Mouse (Mus musculus) testis, adult 2 months (tissue): ENCODE results near the gene AI661453. TPM values are rescaled to one million over a fixed set of nuclear protein-coding genes. Genes with fewer than 3 reads are reported as not detected.

Experiments used
- H3K27ac ChIP-seq: fragments of 200-500 bp; 2 replicates; pipeline ENCODE4 v1.5.1; 2012; ENCODE audit warnings: low read depth, low read length; ENCODE audit not compliant: control insufficient read depth, insufficient read depth
- H3K27me3 ChIP-seq: fragments of 200-500 bp; 2 replicates; pipeline ENCODE4 v1.6.1; 2012; ENCODE audit warnings: mild to moderate bottlenecking, low read length, moderate library complexity; ENCODE audit not compliant: control insufficient read depth, insufficient read depth
- H3K36me3 ChIP-seq: fragments of 200-500 bp; 2 replicates; pipeline ENCODE4 v1.6.1; 2012; ENCODE audit warnings: mild to moderate bottlenecking, low read length; ENCODE audit not compliant: control insufficient read depth, insufficient read depth
- H3K4me1 ChIP-seq: fragments of 200-500 bp; 2 replicates; pipeline ENCODE4 v1.6.1; 2012; ENCODE audit warnings: low read length; ENCODE audit not compliant: control insufficient read depth, insufficient read depth
- H3K4me3 ChIP-seq: fragments of 200-500 bp; 2 replicates; pipeline ENCODE4 v1.5.1; 2012; ENCODE audit warnings: low read depth, mild to moderate bottlenecking, low read length, moderate library complexity, mixed read lengths; ENCODE audit not compliant: control insufficient read depth
- CTCF ChIP-seq: fragments of 200-500 bp; IDR thresholded peaks from 2 replicates; pipeline ENCODE4 v1.5.1; 2012; ENCODE audit warnings: low read depth, mild to moderate bottlenecking, inconsistent platforms, low read length, moderate library complexity; ENCODE audit not compliant: control insufficient read depth, insufficient read depth, insufficient replicate concordance
- POLR2A ChIP-seq: fragments of 200-500 bp; IDR thresholded peaks from 2 replicates; pipeline ENCODE4 v1.6.1; 2012; ENCODE audit warnings: low read depth, mild to moderate bottlenecking, inconsistent platforms, low read length, moderate library complexity; ENCODE audit not compliant: control insufficient read depth
- polyA plus RNA-seq: library from polyadenylated mRNA; depleted of rRNA; stranded (reverse); fragments of >200 nt; gene quantifications from 2 replicates; pipeline ENCODE4 v1.2.3, GENCODE M21; 2012; rRNA removed

The AI661453 gene
- polyA plus RNA-seq: 0.53 and 0.81 TPM in 2 replicates

DNA sequence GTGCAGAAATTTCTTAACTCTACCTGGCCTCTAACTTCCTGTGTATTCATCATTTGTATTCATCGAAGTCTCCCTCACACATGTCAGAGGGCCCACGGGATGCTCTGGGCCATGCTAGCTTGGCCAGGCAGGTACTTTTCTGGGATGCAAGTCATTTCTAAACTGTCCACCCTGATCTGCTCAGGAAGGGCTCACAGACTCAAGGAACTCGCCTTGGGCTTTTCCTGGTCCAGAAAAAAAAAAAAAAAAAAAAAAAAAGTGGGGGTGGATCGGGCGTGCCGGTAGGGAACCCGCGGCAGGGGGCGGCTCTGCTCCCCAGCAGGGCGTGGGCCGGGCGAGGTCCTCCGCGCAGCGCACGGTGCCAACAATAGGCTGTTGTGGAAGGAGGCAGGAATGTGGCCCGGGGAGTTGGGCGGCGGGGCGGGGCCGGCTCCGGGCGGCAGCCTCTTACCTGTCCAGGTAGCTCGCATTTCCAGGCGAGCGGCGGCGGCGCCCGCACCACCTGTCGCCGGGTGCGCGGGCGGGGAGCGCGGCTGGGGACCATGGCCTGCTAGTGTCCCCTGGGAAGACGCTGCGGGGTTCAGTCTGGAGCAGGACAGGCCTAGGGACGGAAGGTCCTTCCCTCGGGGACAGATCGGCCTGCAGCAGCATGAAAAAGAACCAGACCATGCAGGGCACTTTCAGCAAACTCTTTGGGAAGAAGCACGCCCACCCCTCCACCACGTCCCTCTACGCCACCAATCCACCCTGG is at the start of gene AI661453:
TSS of gene AI661453 (plus strand) at position 460 of the 751 bp plus-strand sequence.
- Histone ChIP-seq H3K4me3 (peak within 1 kb of the TSS; percentile 67), H3K4me1 (peaks cover 3% of the 10 kb centered on the region; the same call in 1 of the 2 replicates), H3K27me3 (no peaks in the 10 kb centered on the region), H3K27ac (no peak within 1 kb of the TSS), H3K36me3 (no peaks in the 10 kb centered on the region)
- TF ChIP-seq POLR2A (no peak), CTCF (no peak)

DNA sequence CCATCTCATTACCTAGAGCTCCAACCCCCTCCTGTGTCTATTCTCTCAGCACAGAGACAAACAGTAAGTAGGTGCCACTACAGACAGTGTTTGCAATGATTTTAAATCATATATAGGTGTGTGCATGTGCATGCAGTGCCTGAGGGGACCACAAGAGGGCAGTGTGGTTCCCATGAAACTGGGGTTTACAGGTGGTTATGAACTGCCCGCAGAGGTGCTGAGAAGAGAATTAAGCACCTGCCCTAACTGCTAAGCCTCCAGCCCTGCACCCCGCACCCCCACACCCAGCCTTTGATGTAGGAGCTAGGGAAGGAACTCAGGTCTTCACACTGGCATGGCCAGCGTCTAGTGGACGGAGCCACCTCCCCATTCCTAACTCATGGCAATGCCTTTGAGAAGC is 49.8 kb upstream of the AI661453 start:
- H3K36me3 ChIP-seq: no peaks in the 10 kb centered on the region
- H3K27ac ChIP-seq: no peak overlapping the region
- H3K4me1 ChIP-seq: peaks cover 3% of the 10 kb centered on the region
- H3K27me3 ChIP-seq: no peaks in the 10 kb centered on the region
- H3K4me3 ChIP-seq: no peak overlapping the region
- TF ChIP-seq POLR2A (no peak), CTCF (peak; percentile 82; the same call in 1 of the 2 replicates)

DNA sequence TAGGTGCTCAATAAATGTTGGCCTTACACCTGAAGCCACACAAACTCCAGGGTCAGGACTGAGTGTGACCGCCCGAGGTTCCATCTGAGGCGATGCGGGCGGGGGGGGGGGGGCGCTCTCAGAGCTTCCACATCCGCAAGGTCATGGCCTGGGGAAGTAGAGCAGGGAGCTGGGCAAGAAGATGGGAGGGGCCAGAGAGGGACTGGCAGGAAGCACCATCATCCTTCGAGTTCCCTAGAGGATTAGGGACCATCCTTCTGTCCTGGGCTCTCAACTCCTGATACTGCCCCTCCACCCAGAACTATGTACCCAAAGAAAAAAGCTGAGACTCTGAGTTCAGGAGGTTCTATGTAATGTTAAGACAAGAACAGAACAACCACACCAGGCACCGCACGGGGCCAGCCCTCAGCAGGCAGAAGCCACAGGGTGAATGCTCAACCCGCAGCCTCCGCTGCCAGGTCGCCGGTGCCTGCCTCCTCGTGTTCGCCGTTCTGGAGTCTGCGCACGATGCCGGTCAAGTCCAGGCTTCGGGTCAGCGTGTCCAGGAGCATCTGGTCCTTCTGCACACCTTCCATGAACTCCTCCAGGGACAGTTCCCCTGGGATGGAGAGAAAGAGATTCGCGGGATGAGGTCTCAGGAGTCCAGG is 42.1 kb upstream of the AI661453 start:
- Histone ChIP-seq H3K36me3 (no peaks in the 10 kb centered on the region), H3K27ac (no peak overlapping the region), H3K4me1 (peaks cover 23% of the 10 kb centered on the region), H3K27me3 (no peaks in the 10 kb centered on the region; the same call in 1 of the 2 replicates), H3K4me3 (peak overlapping the region; percentile 47)
- TF ChIP-seq CTCF (no peak), POLR2A (no peak)

DNA sequence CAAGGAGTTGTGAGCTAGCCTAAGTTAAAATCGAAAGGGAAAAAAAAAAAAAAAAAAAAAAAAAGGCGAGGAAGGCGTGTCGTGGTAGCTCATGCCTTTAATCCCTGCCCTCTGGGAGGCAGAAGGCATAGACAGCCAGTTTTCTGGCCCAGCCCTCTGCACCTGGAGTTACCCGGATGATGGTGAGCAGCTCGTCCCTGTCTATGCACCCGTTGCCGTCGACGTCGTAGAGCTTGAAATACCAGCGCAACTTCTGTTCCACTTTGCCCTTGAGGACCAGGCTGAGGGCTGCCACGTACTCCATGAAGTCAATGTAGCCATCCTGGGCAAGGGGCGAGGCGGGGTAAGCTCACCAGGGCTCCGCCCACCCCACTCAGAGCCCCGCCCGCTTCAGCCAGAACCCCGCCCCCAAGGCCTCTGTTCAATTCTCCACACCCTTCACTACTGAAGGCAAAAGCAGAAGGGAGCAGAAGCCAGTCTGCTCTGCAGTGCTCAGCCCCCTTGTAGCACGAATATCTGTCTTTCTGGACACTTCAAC is 41.0 kb upstream of the AI661453 start:
- no peaks in the 10 kb centered on the region; the same call in 1 of the 2 replicates for H3K27me3 ChIP-seq
- TF ChIP-seq CTCF (no peak), POLR2A (no peak)
- H3K36me3 ChIP-seq: no peaks in the 10 kb centered on the region
- peaks cover 23% of the 10 kb centered on the region for H3K4me1 ChIP-seq
- peak overlapping the region; percentile 65 for H3K4me3 ChIP-seq
- H3K27ac ChIP-seq: no peak overlapping the region

DNA sequence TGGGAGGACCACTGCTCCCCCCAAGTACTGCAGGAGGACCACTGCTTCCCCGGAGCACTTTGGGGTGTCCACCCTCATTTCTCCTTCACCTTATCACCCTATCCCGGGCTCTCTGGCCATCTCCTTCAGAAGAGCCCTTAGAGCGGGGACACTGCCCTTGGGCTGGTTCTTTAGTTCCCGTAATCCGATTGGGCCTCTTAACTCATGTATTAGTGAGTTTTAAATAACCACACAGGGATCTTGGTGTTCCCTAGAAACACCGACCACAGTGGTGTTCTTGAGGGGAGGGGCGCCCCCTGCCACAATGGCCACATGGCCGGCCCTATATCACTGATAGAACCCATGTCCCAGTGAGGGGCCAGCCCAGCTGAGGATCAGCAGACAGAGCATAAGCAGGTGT is 37.3 kb upstream of the AI661453 start:
- no peaks in the 10 kb centered on the region; the same call in 1 of the 2 replicates for H3K27me3 ChIP-seq
- H3K4me3 ChIP-seq: no peak overlapping the region
- no peaks in the 10 kb centered on the region for H3K36me3 ChIP-seq
- TF ChIP-seq CTCF (no peak), POLR2A (no peak)
- H3K27ac ChIP-seq: no peak overlapping the region
- peaks cover 15% of the 10 kb centered on the region for H3K4me1 ChIP-seq

DNA sequence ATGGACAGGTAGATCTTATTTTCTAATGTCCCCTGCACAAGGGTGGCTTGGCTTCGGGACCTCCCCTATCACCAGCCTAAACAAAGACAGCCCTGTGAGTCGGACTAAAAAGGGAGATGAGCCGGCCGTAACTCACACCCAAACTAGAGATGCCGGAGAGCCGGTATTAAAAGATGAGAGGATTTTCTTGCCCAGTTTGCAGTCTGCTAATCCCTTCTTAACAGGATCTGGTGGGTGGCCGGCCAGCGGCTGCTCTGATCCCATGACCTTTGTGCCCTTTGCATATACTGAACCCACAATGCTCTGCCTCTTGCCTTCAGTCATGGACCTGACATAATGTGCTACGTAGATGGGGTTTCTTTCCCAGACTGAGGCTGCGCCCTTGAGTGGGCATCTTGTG is 36.0 kb upstream of the AI661453 start, which contains the start of gene Guca1a:
TSS of gene Guca1a (minus strand) at position 134 of the 400 bp plus-strand sequence.
- Histone ChIP-seq H3K4me1 (peaks cover 3% of the 10 kb centered on the region), H3K4me3 (no peak within 1 kb of the TSS), H3K36me3 (no peaks in the 10 kb centered on the region), H3K27ac (no peak within 1 kb of the TSS), H3K27me3 (no peaks in the 10 kb centered on the region)
- no peak for TF ChIP-seq POLR2A
- TF ChIP-seq CTCF: no peak

DNA sequence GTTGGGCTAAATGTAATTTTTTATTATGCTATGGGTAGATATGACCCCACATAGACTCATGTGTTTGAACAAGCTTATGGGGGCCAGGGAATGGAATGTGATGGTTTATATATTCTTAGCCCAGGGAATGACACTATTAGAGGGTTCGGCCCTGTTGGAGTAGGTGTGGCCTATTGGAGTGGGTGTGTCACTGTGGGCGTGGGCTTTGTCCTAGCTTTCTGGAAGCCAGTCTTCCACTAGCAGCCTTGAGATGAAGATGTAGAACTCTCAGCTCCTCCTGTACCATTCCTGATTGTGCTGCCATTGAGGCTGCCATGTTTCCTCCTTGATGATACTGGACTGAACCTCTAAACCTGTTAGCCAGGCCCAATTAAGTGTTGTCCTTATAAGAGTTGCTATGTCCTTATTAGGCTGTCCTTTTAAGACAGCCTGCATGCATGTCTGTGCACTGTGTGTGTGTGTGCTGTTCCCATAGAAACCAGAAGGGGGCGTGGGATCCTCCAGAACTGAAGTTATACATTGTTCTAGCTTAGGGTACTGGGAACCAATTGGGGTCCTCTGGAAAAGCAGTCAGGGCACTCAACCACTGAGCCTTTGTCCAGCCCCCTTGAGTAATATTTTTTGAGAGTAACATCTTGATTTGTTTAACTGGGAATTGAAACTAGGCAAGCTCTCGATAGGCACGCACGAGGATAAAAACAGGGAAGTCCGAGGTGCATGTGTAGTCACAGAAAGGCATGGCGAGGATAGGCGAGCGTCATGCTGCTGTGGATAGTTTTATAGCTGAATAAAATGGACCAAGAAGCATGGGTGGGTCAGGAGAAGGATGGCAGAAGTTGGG is 28.5 kb upstream of the AI661453 start:
- no peak overlapping the region for H3K27ac ChIP-seq
- no peak overlapping the region for H3K4me3 ChIP-seq
- H3K27me3 ChIP-seq: no peaks in the 10 kb centered on the region; the same call in 1 of the 2 replicates
- H3K36me3 ChIP-seq: no peaks in the 10 kb centered on the region
- no peak for TF ChIP-seq POLR2A
- no peak for TF ChIP-seq CTCF
- peaks cover 5% of the 10 kb centered on the region for H3K4me1 ChIP-seq
